Mouse (Mus musculus) inflammation-experienced regulatory T-cells, adult 6 months (primary cell): ENCODE measurements around the gene Fxyd2. TPM values are rescaled to one million over a fixed set of nuclear protein-coding genes. Genes with fewer than 3 reads are reported as not detected.

ENCODE experiments used
- ATAC-seq: one replicate; pipeline ENCODE4 v1.8.0; 2017
- polyA plus RNA-seq, 3 experiments: library from polyadenylated mRNA; unstranded; fragments of 100-300 nt; shearing (Covaris generic); gene quantifications; one replicate each; pipeline ENCODE4 v1.2.1; 2017

The Fxyd2 gene
- polyA plus RNA-seq, 3 experiments from 2014 or later = 2.4 TPM; not detected in 2

DNA sequence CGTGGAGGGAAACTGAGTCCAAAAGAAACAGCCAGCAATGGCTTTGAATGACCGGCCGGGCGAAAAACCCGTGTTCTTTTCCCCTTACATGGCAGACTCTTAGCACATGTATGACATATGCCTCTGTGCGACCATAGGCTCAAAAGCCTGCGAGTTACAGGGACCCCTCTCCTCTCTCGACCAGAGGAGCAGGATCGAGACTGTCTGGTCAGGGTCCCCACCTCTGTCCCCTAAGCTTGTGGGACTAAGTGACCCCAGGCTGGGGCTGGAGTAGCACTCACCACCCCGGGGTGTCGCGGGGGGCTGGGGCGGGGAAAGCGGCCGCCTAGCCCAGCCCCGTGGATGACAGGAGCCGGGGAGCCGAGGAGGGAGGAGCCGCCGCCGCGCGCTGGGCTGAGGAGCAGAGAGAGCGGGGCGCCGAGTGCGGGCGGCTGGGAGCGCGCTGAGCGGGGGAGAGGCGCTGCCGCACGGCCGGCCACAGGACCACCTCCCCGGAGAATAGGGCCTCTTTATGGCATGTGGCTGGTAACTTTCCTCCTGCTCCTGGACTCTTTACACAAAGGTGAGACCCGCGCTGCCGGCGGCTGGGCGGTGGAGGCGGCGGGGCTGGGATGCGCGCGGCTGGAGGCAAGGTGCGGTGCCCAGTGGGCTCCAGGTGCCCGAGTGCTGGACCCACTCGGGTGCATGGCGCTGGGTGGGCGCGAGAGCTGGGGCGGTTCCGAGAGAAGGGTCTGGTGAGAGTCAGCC lies 30.7 kb downstream of the Fxyd2 start:
- no peak for ATAC-seq

DNA sequence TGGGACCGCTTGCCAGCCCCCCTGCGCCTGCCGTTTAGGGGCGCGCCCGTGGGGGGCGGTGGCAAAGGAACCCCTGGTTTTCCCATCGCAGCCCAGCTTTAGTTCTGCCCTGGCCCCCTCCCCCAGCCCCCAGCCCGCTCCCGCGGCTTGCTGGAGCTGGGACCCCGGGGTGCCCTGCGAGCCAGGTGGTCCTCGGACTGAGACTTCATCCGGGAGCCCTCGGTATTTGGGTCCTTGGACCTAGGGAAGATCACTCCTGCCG lies 31.2 kb downstream of the Fxyd2 start:
- ATAC-seq = no peak

DNA sequence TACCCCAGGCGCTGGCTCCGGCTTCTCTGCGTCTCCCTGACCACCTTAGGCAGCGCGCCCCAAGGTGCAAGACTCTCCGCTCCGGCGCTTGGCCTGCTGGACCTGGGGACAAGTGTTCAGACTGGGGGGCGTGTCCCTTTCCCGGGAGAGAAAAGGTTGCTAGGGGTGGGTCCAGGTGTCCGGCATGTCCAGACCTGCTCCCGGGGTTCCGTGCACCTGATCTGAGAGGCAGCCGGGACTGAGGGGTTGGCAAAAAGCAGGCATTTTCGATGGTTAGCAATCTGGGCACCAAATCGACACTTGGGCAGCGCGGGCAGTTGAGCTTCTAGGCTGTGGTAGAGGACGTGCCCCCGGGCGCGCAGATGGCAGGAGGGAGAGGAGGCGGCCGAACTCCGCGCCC lies 31.7 kb downstream of the Fxyd2 start:
- ATAC-seq = no peak

DNA sequence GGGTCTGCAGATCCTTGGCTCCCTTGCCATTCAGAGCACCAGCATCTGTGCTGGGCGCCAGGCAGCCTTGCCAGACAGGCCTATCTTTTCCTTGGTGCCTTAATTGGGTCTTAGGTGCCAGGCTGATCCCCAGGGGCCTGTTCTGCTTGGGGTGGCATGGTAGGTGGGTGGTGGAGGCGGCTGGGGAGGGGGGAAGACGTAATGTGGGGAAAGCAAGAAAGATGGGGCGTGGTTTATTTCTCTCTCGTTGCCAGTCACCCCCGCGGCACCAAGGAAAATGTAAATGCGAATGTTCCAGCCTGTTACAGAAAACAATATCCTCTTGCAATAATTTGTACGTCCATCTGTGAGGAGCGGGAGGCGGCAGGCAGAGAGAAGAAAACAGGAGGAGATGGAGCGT lies 33.2 kb downstream of the Fxyd2 start:
- ATAC-seq = no peak

- ATAC-seq = no peak
These were observed 33.6 kb downstream of the Fxyd2 start for GRCm38 (mm10) chr9:45433119-45433518.

GRCm38 (mm10) chr9:45434171-45434570 lies 34.7 kb downstream of the Fxyd2 start:
- no peak for ATAC-seq

- no peak for ATAC-seq
These were observed 39.6 kb downstream of the Fxyd2 start for GRCm38 (mm10) chr9:45439025-45439424.

- no peak for ATAC-seq
These were observed 40.8 kb downstream of the Fxyd2 start for GRCm38 (mm10) chr9:45440083-45440784.

DNA sequence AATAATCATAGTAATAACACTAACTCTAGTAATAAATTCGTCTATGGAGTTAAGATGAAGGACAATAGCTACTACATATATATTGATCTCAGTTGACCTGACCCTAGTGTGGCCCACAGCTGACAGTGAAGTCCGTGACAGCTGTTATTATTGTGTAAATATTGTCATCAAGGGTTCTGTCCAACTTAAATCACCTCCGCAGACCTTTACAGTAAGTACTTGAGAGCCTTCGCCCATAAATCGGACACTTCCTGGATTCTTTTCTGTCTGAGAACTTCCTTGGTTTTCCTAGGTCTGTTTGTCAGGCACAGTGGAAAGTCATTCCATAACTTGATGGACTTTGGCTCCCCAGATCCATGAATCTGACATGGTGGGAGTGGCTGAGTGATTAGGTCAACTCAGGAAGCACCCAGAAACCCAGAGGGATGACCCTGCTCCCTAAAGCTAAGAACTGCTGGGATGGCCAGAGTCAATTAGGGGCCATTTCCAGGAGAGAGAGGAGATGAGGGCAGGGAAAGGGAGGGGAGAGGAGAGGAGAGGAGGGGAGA lies 44.9 kb downstream of the Fxyd2 start:
- ATAC-seq = no peak

DNA sequence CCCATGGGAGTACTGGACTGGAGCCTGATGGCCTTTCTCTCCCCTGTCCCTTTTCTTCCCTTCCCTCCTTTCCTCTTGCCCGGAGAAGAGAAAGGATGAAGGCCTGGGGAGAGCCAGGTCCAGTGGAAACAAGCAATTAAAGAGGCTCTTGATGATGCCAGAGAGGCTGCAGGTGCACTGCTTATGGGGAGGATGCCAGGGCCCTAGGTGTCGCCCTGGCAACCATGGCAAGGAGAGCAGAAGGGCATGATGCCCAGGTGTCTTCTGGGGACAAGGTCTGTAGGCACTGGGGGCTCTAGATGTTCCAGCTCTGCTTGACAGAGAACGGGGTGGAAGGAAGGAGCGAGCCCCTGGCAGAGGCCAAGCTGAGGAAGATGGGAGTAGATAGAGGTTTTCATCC lies 50.2 kb downstream of the Fxyd2 start:
- ATAC-seq = no peak

GRCm38 (mm10) chr9:45451346-45451745 lies 51.9 kb downstream of the Fxyd2 start:
- ATAC-seq = no peak

GRCm38 (mm10) chr9:45454032-45454431 lies 54.6 kb downstream of the Fxyd2 start:
- ATAC-seq = no peak

- ATAC-seq = no peak
These were observed 55.6 kb downstream of the Fxyd2 start for GRCm38 (mm10) chr9:45454889-45455610.

- no peak for ATAC-seq
These were observed 57.7 kb downstream of the Fxyd2 start for GRCm38 (mm10) chr9:45457200-45457599.

DNA sequence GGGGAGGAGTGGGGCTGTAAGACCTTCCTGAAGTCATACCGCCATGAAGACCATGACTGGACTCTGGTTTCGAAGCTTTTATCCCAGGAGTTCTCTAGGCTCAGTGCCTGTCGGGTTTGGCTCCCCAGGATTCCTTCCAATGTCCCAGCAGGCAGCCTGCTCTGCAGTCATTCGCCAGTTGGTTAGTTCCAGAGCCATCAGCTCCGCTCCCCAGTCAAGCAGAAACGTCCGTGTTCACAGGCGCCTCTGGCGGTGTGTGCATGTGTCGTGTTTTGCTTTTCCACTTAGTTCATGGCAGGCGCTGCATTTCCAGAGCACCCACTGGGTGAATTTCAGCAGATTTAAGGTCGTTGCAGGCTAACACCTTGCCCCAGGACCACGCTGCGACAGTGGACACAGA lies 58.9 kb downstream of the Fxyd2 start:
- ATAC-seq = no peak

Other genes with a start within 250 kb of the Fxyd2 start
- gene BC049352, start 217.7 kb upstream of the Fxyd2 start, polyA plus RNA-seq = 1 to 10 TPM; 2.7 to 4.2 (median 4.1) TPM
- not detected for gene Tmprss4, start 195.6 kb upstream of the Fxyd2 start, polyA plus RNA-seq
- 10 to 100 TPM; 38.3 to 56.0 (median 48.7) TPM for gene Il10ra, start 130.5 kb upstream of the Fxyd2 start, polyA plus RNA-seq
- 10 to 100 TPM in 1 of 3 experiments, 1 to 10 TPM in 2; 1.3 to 22.8 (median 2.5) TPM for gene Tmprss13, start 80.6 kb upstream of the Fxyd2 start, polyA plus RNA-seq
- gene Fxyd6, start 29.5 kb upstream of the Fxyd2 start, polyA plus RNA-seq = 1 to 10 TPM in 1 of 3 experiments, not detected in 2; 1.6 TPM
- not detected for gene Dscaml1, start 27.0 kb downstream of the Fxyd2 start, polyA plus RNA-seq